Mouse (Mus musculus) Patski (cell line): ENCODE results near the gene Dcaf6. TPM values are rescaled to one million over a fixed set of nuclear protein-coding genes. Genes with fewer than 3 reads are reported as not detected.
"Not testable (repeated sequence)": the region's sequence is repeated elsewhere in the genome, so short reads cannot be mapped to it uniquely, and the experiment has no call there.

ENCODE experiments used
- ATAC-seq: fragments of 100-300 bp; one replicate; pipeline ENCODE4 v1.8.0; 2021
- CTCF ChIA-PET: fragments of 350-600 bp; sonication (Branson Sonifier 250); formaldehyde crosslinking; loops from one replicate; lab custom pipeline; 2022; ENCODE audit warnings: inconsistent platforms; lab: Charles Lee
- POLR2A ChIA-PET: fragments of 350-600 bp; sonication (Branson Sonifier 250); formaldehyde crosslinking; loops from one replicate; lab custom pipeline; 2022; ENCODE audit warnings: antibody characterized with exemption, inconsistent platforms; lab: Charles Lee
- DNase-seq: peaks from one replicate; pipeline ENCODE4 v3.0.0-alpha.2; 2011; ENCODE audit warnings: low read depth, low spot score
- H3K27me3 ChIP-seq: fragments of 371-371 bp; one replicate; pipeline ENCODE4 v1.5.1; 2021
- CTCF ChIP-seq: fragments of 100-300 bp; IDR thresholded peaks from one replicate; pipeline ENCODE4 v1.5.1; 2021
- in situ Hi-C: fragments of 300-500 bp; cut with MboI; formaldehyde crosslinking; loops from 3 replicates; pipeline ENCODE4 v1.11.1; 2018; ENCODE audit warnings: low pct_unique_long_range_greater_than_20kb, mixed read lengths
- polyA plus RNA-seq: library from polyadenylated mRNA; unstranded; gene quantifications from one replicate; pipeline ENCODE4 v1.2.3, GENCODE M21; 2021

Gene Dcaf6
- polyA plus RNA-seq, 1 experiment from 2014 or later: 55.8 TPM

DNA sequence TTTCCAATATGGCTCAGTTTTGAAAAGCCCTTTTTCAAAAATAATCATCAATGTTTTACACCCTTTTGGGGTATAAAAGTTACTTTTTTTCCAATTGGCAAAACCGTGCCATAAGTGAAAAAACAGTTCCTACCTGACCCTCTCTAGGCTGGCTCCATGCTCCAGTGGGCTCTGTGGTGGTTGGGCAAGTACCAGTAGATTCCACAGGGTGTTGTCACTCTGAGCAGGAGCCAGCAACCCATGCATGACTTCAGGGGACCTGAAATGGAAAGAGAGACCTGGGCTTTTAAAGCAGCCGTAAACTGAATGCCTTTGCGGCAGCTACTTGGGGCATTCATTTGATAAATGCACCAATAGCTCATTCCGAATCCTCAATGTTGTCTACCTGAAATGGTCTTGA is 89.3 kb downstream of the Dcaf6 start:
- TF ChIP-seq CTCF: no peak
- peak; percentile 95 for ATAC-seq

DNA sequence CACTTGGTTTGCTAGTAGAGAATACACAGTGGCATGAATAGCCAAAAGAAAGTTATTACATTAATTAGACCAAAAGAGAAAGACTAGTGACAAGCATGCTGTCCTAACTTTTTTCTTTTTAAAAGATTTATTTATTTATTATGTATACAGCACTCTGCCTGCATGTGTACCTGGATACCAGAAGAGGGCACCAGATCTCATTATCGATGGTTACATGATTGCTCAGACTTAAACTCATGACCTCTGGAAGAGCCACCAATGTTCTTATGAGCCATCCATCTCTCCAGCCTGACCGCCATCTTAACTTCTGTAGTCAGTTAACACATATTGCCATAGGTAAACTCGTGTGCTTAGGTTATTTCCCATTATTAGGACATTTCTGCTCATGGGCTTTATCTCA is 95.2 kb downstream of the Dcaf6 start:
- in situ Hi-C loops: no loop called here
- peak; percentile 39 for TF ChIP-seq CTCF
- H3K27me3 ChIP-seq: no peaks in the 10 kb centered on the region
- ChIA-PET POLR2A (no interaction called here), CTCF (no interaction called here)
- ATAC-seq (no peak), DNase-seq (no peak)

More for the DNA sequence above, 89.3 kb downstream of the Dcaf6 start:
- peak; percentile 31 for DNase-seq
- in situ Hi-C loops: loop anchor here (5.0 kb wide), 1 partner anchor 126 kb away; no protein-coding TSS in a partner anchor
- ChIA-PET POLR2A (interaction anchor here (0.7 kb wide), 1 partner anchor 90 kb away, joined by 3 read pairs; no protein-coding TSS in a partner anchor), CTCF (interaction anchor here (1.1 kb wide), 1 partner anchor 16 kb away, joined by 4 read pairs; no protein-coding TSS in a partner anchor)
- no peaks in the 10 kb centered on the region for H3K27me3 ChIP-seq

DNA sequence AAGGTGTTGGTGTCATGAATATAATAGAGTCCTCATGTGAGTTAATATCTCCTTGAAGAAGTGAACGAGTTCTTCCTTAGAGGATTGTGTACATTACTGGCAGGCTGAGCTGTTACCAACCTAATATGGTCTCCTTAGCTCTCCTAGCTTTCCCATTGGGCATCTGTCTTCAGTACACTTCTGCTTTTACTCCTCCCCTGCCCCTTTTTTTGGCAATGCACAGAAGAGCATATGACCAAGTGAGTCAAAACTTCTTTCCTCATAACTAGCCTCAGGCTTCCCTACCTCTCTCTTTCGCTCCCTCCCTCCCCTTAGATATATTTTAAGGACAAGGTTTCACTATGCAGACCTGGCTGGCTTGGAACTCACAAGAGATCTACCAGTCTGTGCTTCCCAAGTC is 97.0 kb downstream of the Dcaf6 start:
- ChIA-PET POLR2A (no interaction called here), CTCF (no interaction called here)
- no peaks in the 10 kb centered on the region for H3K27me3 ChIP-seq
- in situ Hi-C loops: no loop called here
- DNase-seq: no peak
- ATAC-seq: no peak
- TF ChIP-seq CTCF: no peak

DNA sequence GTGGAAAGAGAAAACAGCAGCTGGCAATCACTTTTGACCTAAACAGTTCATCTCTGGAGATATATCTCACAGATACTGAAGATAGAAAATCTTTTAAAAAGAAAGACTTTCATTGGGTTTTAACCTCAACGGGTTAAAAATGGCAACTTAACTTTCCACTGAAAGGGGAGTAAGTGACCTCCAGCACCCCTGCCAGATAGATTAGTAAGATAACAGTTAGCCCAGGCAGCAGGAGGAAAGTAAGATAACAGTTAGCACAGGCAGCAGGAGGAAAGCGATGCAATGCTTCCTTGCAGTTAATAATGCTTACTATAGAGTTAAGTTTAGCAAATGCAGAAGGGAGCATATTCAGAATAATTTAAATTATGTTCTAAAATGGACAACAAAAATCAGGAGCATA is 103.9 kb downstream of the Dcaf6 start:
- DNase-seq (no peak), ATAC-seq (no peak)
- H3K27me3 ChIP-seq: no peaks in the 10 kb centered on the region
- in situ Hi-C loops: no loop called here
- ChIA-PET CTCF (no interaction called here), POLR2A (no interaction called here)
- no peak for TF ChIP-seq CTCF

DNA sequence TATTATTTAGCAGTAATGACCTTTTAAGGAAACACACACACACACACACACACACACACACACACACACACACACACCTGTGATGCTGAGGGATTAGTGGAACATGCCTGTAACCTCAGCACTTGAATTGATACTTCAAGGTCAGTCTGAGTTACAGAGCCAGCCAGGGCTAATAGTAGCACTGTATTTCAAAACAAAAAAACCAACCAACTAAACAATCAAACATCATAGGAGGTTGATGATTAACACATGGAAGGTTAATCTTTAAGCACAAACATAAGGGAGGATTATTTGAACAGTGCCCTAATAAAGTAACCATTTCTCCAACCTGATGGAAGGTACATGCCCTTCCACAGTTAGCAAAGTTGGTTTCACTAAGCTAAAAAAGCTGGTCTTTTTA is 111.6 kb downstream of the Dcaf6 start:
- TF ChIP-seq CTCF: no peak
- in situ Hi-C loops: no loop called here
- no peak for ATAC-seq

DNA sequence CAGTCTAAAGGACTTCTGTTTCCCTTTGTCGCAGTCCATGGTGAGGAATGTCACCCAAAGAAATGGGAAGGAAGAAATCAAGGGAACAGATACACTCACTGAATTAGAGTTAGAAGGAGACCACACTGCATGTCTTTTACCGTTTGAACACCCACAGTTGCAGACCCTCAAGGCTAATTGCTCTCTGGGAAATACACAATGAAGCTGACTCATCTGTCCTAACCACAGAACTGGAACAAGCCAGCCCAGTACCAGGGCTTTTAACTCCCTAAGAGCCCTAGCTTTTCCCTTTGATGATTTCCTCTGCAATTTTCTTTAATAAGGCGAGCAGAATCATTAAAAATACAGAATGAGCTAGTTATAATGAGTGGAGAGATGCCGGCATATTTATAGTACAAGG is 115.8 kb downstream of the Dcaf6 start:
- POLR2A ChIA-PET: no interaction called here
- TF ChIP-seq CTCF: no peak
- in situ Hi-C loops: no loop called here
- CTCF ChIA-PET: no interaction called here
- no peaks in the 10 kb centered on the region for H3K27me3 ChIP-seq
- peak; percentile 65 for DNase-seq
- peak; percentile 94 for ATAC-seq

More for the DNA sequence above, 111.6 kb downstream of the Dcaf6 start:
- ChIA-PET POLR2A (no interaction called here), CTCF (no interaction called here)
- H3K27me3 ChIP-seq: no peaks in the 10 kb centered on the region
- DNase-seq: no peak

DNA sequence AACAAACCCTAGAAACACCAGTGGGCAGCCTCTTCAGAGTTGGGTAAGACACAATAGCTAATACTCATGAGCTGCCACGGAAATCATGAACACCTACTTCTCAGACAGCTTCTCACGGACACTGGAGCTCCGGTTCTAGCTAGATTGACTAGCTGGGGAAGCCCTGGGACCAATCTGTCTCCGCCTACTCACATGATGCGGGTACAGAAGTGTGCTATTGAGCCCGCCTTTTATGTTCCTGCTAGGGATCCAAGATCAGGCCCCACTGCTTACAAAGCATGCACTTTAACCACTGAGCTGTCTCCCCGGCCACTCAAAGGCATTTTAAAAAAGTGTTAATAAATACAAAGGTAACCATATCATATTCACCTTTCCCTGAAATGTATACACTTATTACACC is 118.1 kb downstream of the Dcaf6 start:
- ATAC-seq (no peak), DNase-seq (no peak)
- H3K27me3 ChIP-seq: no peaks in the 10 kb centered on the region
- POLR2A ChIA-PET: no interaction called here
- in situ Hi-C loops: no loop called here
- TF ChIP-seq CTCF: no peak
- CTCF ChIA-PET: interaction anchor here (0.9 to 2.4 kb wide), 2 partner anchors 12 to 14 kb away, joined by 3 to 7 read pairs; no protein-coding TSS in a partner anchor

DNA sequence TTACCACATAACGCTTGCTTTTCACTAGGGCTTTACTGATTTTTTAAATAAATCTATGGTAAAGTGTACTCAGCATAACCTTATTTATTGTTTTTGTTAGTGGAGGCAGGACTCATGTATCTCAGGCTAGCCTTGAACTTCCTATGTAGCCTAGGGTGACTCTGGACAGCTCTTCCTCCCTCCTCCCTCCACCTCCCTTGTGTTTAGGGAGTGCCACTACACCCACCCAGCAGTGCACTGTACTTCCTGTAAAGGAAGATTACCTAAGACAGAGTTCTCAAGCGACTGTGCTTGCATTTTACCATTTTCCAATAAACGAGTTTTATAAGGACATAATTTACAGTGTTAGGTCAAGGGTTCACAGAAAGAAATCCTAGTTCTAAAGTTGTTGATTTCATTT is 127.5 kb downstream of the Dcaf6 start:
- no peak for TF ChIP-seq CTCF
- DNase-seq: no peak
- no peak for ATAC-seq
- no peaks in the 10 kb centered on the region for H3K27me3 ChIP-seq
- POLR2A ChIA-PET: no interaction called here
- in situ Hi-C loops: no loop called here
- CTCF ChIA-PET: no interaction called here

DNA sequence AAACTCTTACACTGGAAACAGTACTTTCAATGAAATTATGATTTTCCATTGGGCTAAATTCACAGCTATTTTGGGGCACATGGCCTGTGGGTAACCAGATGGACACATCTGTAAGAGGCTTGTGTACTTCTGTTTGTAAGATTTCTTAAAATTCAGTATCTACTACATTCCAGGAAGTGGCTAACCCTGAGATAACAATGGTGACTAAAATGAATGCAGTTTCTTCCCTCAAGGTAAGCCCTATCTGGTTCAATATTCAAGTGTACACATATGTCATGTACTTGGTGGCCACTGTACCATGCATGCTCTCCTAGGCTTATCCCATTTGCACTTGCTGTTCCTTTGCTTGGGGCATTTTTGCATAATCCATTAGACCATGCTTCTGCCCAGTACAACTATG is 129.4 kb downstream of the Dcaf6 start:
- ATAC-seq (no peak), DNase-seq (no peak)
- ChIA-PET POLR2A (no interaction called here), CTCF (interaction anchor here (1.9 kb wide), 1 partner anchor 10 kb away, joined by 8 read pairs; no protein-coding TSS in a partner anchor)
- in situ Hi-C loops: no loop called here
- TF ChIP-seq CTCF: no peak
- H3K27me3 ChIP-seq: no peaks in the 10 kb centered on the region

DNA sequence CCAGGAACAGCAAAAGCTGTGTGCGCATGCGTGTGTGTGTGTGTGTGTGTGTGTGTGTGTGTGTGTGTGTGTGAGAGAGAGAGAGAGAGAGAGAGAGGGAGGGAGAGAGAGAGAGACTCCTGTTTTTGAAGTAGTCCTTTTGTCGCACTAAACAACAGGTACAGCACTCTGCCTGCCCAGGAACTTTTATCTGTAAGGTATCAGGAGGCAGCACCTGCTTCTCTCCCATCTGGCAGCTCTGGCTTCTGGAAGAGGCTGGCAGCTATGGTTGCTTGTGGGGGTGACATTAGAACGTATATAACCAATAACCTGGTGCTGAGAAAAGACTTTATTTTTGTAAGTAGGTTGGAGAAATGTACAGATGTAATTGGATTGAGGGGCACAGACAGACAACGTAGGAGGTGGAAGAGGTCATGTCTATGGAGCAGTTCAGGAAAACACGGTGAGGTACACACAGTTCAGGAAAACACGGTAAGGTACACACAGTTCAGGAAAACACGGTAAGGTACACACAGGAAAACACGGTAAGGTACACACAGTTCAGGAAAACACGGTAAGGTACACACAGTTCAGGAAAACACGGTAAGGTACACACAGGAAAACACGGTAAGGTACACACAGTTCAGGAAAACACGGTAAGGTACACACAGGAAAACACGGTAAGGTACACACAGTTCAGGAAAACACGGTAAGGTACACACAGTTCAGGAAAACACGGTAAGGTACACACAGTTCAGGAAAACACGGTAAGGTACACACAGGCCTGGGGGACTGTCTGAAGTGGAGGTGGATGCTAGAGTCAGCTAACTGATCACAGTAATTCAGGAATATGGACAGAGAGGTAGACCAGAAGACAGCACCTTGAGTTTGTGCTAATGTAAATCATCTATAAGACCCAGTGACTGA is 131.6 kb downstream of the Dcaf6 start:
- CTCF ChIA-PET: interaction anchor here (1.2 to 1.9 kb wide), 2 partner anchors 10 to 13 kb away, joined by 3 to 7 read pairs; no protein-coding TSS in a partner anchor
- ATAC-seq, DNase-seq, in situ Hi-C loops, H3K27me3 ChIP-seq: not testable (repeated sequence)
- POLR2A ChIA-PET: interaction anchor here (0.6 kb wide), 1 partner anchor 97 kb away, joined by 5 read pairs; no protein-coding TSS in a partner anchor

DNA sequence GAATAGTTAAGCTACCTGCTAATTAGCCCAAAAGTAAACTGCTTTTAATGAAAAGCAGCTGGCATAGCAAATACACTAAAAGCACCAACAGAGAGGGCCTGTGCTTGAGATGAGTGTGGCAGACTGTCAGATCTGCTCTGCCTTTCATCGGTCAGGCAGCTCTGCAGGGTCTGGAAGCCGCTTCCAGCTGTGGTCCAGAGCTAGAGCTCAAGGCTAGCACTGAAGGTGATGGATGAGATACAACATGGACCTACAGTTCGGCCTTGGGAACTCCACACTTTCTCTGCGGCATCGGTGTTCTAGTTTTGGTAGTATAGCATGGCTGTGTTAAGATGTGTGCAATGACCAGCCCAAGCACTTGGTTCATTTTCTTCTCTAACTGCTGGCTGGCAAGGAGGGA is 132.4 kb downstream of the Dcaf6 start:
- in situ Hi-C loops: no loop called here
- DNase-seq: no peak
- no peaks in the 10 kb centered on the region for H3K27me3 ChIP-seq
- no peak for TF ChIP-seq CTCF
- ChIA-PET POLR2A (no interaction called here), CTCF (interaction anchor here (1.1 to 1.9 kb wide), 3 partner anchors 9 to 86 kb away, joined by 3 to 7 read pairs (median 3); no protein-coding TSS in a partner anchor)
- no peak for ATAC-seq
